Comparison of ENCODE assay signal across 13 mouse cellular contexts in genomic region chr17:34740280-34740679, GRCm38 (mm10). TPM values are rescaled to one million over a fixed set of nuclear protein-coding genes. Genes with fewer than 3 reads are reported as not detected.
"Had no signal": no experiment of that assay in that cellular context is flagged by ENCODE, and none has a peak within 500 bp of the region (broad histone marks: within the 10 kb centered on the region; RNA-seq: fewer than 3 reads in every experiment).

No protein-coding gene starts in this region.

- H3K9ac ChIP-seq: kidney, embryonic 15.5 days; limb, embryonic 12.5 days; lung, embryonic 15.5 days; midbrain, embryonic 15.5 days; neural tube, embryonic 12.5 days had no signal

- H3K4me2 ChIP-seq: kidney, embryonic 15.5 days; limb, embryonic 12.5 days; liver, embryonic 11.5 days; lung, embryonic 15.5 days; midbrain, embryonic 11.5 days; midbrain, embryonic 15.5 days; neural tube, embryonic 12.5 days had no signal

- H3K27ac ChIP-seq: kidney, embryonic 15.5 days; left cerebral cortex, adult 2 months; limb, embryonic 12.5 days; lung, embryonic 15.5 days; macrophage; midbrain, embryonic 15.5 days; neural tube, embryonic 12.5 days had no signal

- H3K36me3 ChIP-seq: kidney, embryonic 15.5 days; limb, embryonic 12.5 days; lung, embryonic 15.5 days; midbrain, embryonic 15.5 days; neural tube, embryonic 12.5 days had no signal

- H3K4me1 ChIP-seq: kidney, embryonic 15.5 days; limb, embryonic 12.5 days; lung, embryonic 15.5 days; megakaryocyte, embryonic 14.5 days; midbrain, embryonic 15.5 days; neural tube, embryonic 12.5 days had no signal

- H3K9me3 ChIP-seq: kidney, embryonic 15.5 days; limb, embryonic 12.5 days; lung, embryonic 15.5 days; megakaryocyte, embryonic 14.5 days; midbrain, embryonic 15.5 days; neural tube, embryonic 12.5 days had no signal

- H3K27me3 ChIP-seq: kidney, embryonic 15.5 days; lung, embryonic 15.5 days; midbrain, embryonic 15.5 days; neural tube, embryonic 12.5 days had no signal

- H3K4me3 ChIP-seq: kidney, embryonic 15.5 days; left cerebral cortex, adult 2 months; limb, embryonic 12.5 days; lung, embryonic 15.5 days; megakaryocyte, embryonic 14.5 days; midbrain, embryonic 15.5 days; neural tube, embryonic 12.5 days had no signal

- DNase-seq: kidney, postnatal 14 days; lung, postnatal 14 days; thymus, postnatal 36 days had no signal

- ATAC-seq: midbrain, embryonic 15.5 days had no signal

RNA-seq across cellular contexts. Expression of gene C4b, which starts 3.4 kb away (rescaled TPM):
- polyA plus RNA-seq: limb, embryonic 12.5 days; midbrain, embryonic 11.5 days; neural tube, embryonic 12.5 days had no signal
